Mouse (Mus musculus): ENCODE measurements around the gene Ctsf. TPM values are rescaled to one million over a fixed set of nuclear protein-coding genes. Genes with fewer than 3 reads are reported as not detected.

Gene Ctsf
- polyA plus RNA-seq, 1 experiment from 2014 or later = 75.8 TPM

GRCm38 (mm10) chr19:4842611-4843010, 12.3 kb upstream of the Ctsf start:
- 73% methylated on average over 2 of the region's 2 CpGs for WGBS
- H3K4me1 ChIP-seq (ENCODE audit: control insufficient read depth, insufficient read depth, low read length) = peaks cover 7% of the 10 kb centered on the region
- no peak overlapping the region for H3K27ac ChIP-seq (ENCODE audit: low read depth, low read length)
- no peak for ATAC-seq (ENCODE audit: low read depth)
- no peaks in the 10 kb centered on the region for H3K36me3 ChIP-seq (ENCODE audit: control insufficient read depth, insufficient read depth, low read length)
- no peaks in the 10 kb centered on the region for H3K9me3 ChIP-seq (ENCODE audit: control insufficient read depth, low read length)
- H3K4me2 ChIP-seq (ENCODE audit: low read depth, low read length) = no peak overlapping the region
- peaks cover 8% of the 10 kb centered on the region for H3K27me3 ChIP-seq (ENCODE audit: control insufficient read depth, insufficient read depth, low read length)
- no peak overlapping the region for H3K4me3 ChIP-seq (ENCODE audit: low read depth, low read length)
- no peak overlapping the region for H3K9ac ChIP-seq (replicated peaks; ENCODE audit: low read depth, low read length)

- ATAC-seq (ENCODE audit: low read depth) = no peak
- H3K4me3 ChIP-seq (ENCODE audit: low read depth, low read length) = no peak overlapping the region
- WGBS = 75% methylated on average over 2 of the region's 2 CpGs
- no peaks in the 10 kb centered on the region for H3K36me3 ChIP-seq (ENCODE audit: control insufficient read depth, insufficient read depth, low read length)
- H3K9ac ChIP-seq (replicated peaks; ENCODE audit: low read depth, low read length) = no peak overlapping the region
- H3K27me3 ChIP-seq (ENCODE audit: control insufficient read depth, insufficient read depth, low read length) = no peaks in the 10 kb centered on the region
- H3K9me3 ChIP-seq (ENCODE audit: control insufficient read depth, low read length) = no peaks in the 10 kb centered on the region
- H3K4me2 ChIP-seq (ENCODE audit: low read depth, low read length) = no peak overlapping the region
- H3K27ac ChIP-seq (ENCODE audit: low read depth, low read length) = no peak overlapping the region
- H3K4me1 ChIP-seq (ENCODE audit: control insufficient read depth, insufficient read depth, low read length) = no peaks in the 10 kb centered on the region
Measured at GRCm38 (mm10) chr19:4845846-4846245, 9.1 kb upstream of the Ctsf start.

- Histone ChIP-seq H3K9me3 (ENCODE audit: control insufficient read depth, low read length) (no peaks in the 10 kb centered on the region), H3K4me3 (ENCODE audit: low read depth, low read length) (no peak overlapping the region), H3K36me3 (ENCODE audit: control insufficient read depth, insufficient read depth, low read length) (no peaks in the 10 kb centered on the region), H3K9ac (replicated peaks; ENCODE audit: low read depth, low read length) (no peak overlapping the region), H3K4me2 (ENCODE audit: low read depth, low read length) (no peak overlapping the region), H3K27ac (ENCODE audit: low read depth, low read length) (no peak overlapping the region), H3K27me3 (ENCODE audit: control insufficient read depth, insufficient read depth, low read length) (no peaks in the 10 kb centered on the region), H3K4me1 (ENCODE audit: control insufficient read depth, insufficient read depth, low read length) (no peaks in the 10 kb centered on the region)
- 39% methylated on average over 7 of the region's 7 CpGs for WGBS
- ATAC-seq (ENCODE audit: low read depth) = no peak
Measured at GRCm38 (mm10) chr19:4847490-4847889, 7.4 kb upstream of the Ctsf start.

- WGBS = 43% methylated on average over 4 of the region's 4 CpGs
- Histone ChIP-seq H3K9me3 (ENCODE audit: control insufficient read depth, low read length) (no peaks in the 10 kb centered on the region), H3K27me3 (ENCODE audit: control insufficient read depth, insufficient read depth, low read length) (no peaks in the 10 kb centered on the region), H3K4me2 (ENCODE audit: low read depth, low read length) (no peak overlapping the region), H3K4me1 (ENCODE audit: control insufficient read depth, insufficient read depth, low read length) (0 out of 2 replicates have a peak, but pooled peaks cover 3% of the 10 kb centered on the region), H3K4me3 (ENCODE audit: low read depth, low read length) (no peak overlapping the region), H3K9ac (replicated peaks; ENCODE audit: low read depth, low read length) (no peak overlapping the region), H3K36me3 (ENCODE audit: control insufficient read depth, insufficient read depth, low read length) (no peaks in the 10 kb centered on the region), H3K27ac (ENCODE audit: low read depth, low read length) (no peak overlapping the region)
- ATAC-seq (ENCODE audit: low read depth) = no peak
Measured at GRCm38 (mm10) chr19:4849800-4850199, 5.1 kb upstream of the Ctsf start.

- no peaks in the 10 kb centered on the region for H3K9me3 ChIP-seq (ENCODE audit: control insufficient read depth, low read length)
- peaks cover 3% of the 10 kb centered on the region; the same call in 1 of the 2 replicates for H3K4me1 ChIP-seq (ENCODE audit: control insufficient read depth, insufficient read depth, low read length)
- H3K4me3 ChIP-seq (ENCODE audit: low read depth, low read length) = no peak overlapping the region
- WGBS = 50% methylated on average over 5 of the region's 5 CpGs
- no peak overlapping the region for H3K4me2 ChIP-seq (ENCODE audit: low read depth, low read length)
- no peak overlapping the region for H3K27ac ChIP-seq (ENCODE audit: low read depth, low read length)
- no peaks in the 10 kb centered on the region for H3K27me3 ChIP-seq (ENCODE audit: control insufficient read depth, insufficient read depth, low read length)
- H3K36me3 ChIP-seq (ENCODE audit: control insufficient read depth, insufficient read depth, low read length) = no peaks in the 10 kb centered on the region
- H3K9ac ChIP-seq (replicated peaks; ENCODE audit: low read depth, low read length) = no peak overlapping the region
- no peak for ATAC-seq (ENCODE audit: low read depth)
Measured at GRCm38 (mm10) chr19:4850281-4850680, 4.6 kb upstream of the Ctsf start.

GRCm38 (mm10) chr19:4855470-4855820, 515 bp downstream of the Ctsf start:
- Histone ChIP-seq H3K27ac (ENCODE audit: low read depth, low read length) (peak overlapping the region; percentile 40; the same call in 1 of the 2 replicates), H3K4me1 (ENCODE audit: control insufficient read depth, insufficient read depth, low read length) (peaks cover 12% of the 10 kb centered on the region; the same call in 1 of the 2 replicates), H3K4me2 (ENCODE audit: low read depth, low read length) (peak overlapping the region; percentile 98), H3K9me3 (ENCODE audit: control insufficient read depth, low read length) (no peaks in the 10 kb centered on the region), H3K9ac (replicated peaks; ENCODE audit: low read depth, low read length) (peak overlapping the region; percentile 74), H3K36me3 (ENCODE audit: control insufficient read depth, insufficient read depth, low read length) (no peaks in the 10 kb centered on the region), H3K27me3 (ENCODE audit: control insufficient read depth, insufficient read depth, low read length) (no peaks in the 10 kb centered on the region), H3K4me3 (ENCODE audit: low read depth, low read length) (peak overlapping the region; percentile 71)
- under 1% methylated on average over 14 of the region's 14 CpGs for WGBS
- peak; percentile 57 for ATAC-seq (ENCODE audit: low read depth)

GRCm38 (mm10) chr19:4855951-4856350, 1.0 kb downstream of the Ctsf start:
- no peaks in the 10 kb centered on the region for H3K36me3 ChIP-seq (ENCODE audit: control insufficient read depth, insufficient read depth, low read length)
- H3K9me3 ChIP-seq (ENCODE audit: control insufficient read depth, low read length) = no peaks in the 10 kb centered on the region
- peaks cover 12% of the 10 kb centered on the region; the same call in 1 of the 2 replicates for H3K4me1 ChIP-seq (ENCODE audit: control insufficient read depth, insufficient read depth, low read length)
- H3K27ac ChIP-seq (ENCODE audit: low read depth, low read length) = no peak overlapping the region
- 0 out of 2 replicates have a peak overlapping the region, but pooled peaks have one; percentile 74 for H3K9ac ChIP-seq (replicated peaks; ENCODE audit: low read depth, low read length)
- ATAC-seq (ENCODE audit: low read depth) = no peak
- H3K4me3 ChIP-seq (ENCODE audit: low read depth, low read length) = peak overlapping the region; percentile 71
- H3K4me2 ChIP-seq (ENCODE audit: low read depth, low read length) = peak overlapping the region; percentile 98
- no peaks in the 10 kb centered on the region for H3K27me3 ChIP-seq (ENCODE audit: control insufficient read depth, insufficient read depth, low read length)
- 71% methylated on average over 4 of the region's 4 CpGs for WGBS

GRCm38 (mm10) chr19:4859081-4859480, 4.2 kb downstream of the Ctsf start:
- Histone ChIP-seq H3K9me3 (ENCODE audit: control insufficient read depth, low read length) (no peaks in the 10 kb centered on the region), H3K4me2 (ENCODE audit: low read depth, low read length) (no peak overlapping the region), H3K27ac (ENCODE audit: low read depth, low read length) (no peak overlapping the region), H3K4me1 (ENCODE audit: control insufficient read depth, insufficient read depth, low read length) (peaks cover 12% of the 10 kb centered on the region; the same call in 1 of the 2 replicates), H3K36me3 (ENCODE audit: control insufficient read depth, insufficient read depth, low read length) (no peaks in the 10 kb centered on the region), H3K27me3 (ENCODE audit: control insufficient read depth, insufficient read depth, low read length) (no peaks in the 10 kb centered on the region), H3K4me3 (ENCODE audit: low read depth, low read length) (no peak overlapping the region), H3K9ac (replicated peaks; ENCODE audit: low read depth, low read length) (no peak overlapping the region)
- no peak for ATAC-seq (ENCODE audit: low read depth)
- 70% methylated on average over 6 of the region's 6 CpGs for WGBS

- Histone ChIP-seq H3K4me1 (ENCODE audit: control insufficient read depth, insufficient read depth, low read length) (no peaks in the 10 kb centered on the region), H3K4me2 (ENCODE audit: low read depth, low read length) (no peak overlapping the region), H3K36me3 (ENCODE audit: control insufficient read depth, insufficient read depth, low read length) (no peaks in the 10 kb centered on the region), H3K9ac (replicated peaks; ENCODE audit: low read depth, low read length) (no peak overlapping the region), H3K27me3 (ENCODE audit: control insufficient read depth, insufficient read depth, low read length) (no peaks in the 10 kb centered on the region), H3K4me3 (ENCODE audit: low read depth, low read length) (no peak overlapping the region), H3K9me3 (ENCODE audit: control insufficient read depth, low read length) (no peaks in the 10 kb centered on the region), H3K27ac (ENCODE audit: low read depth, low read length) (no peak overlapping the region)
- ATAC-seq (ENCODE audit: low read depth) = no peak
- WGBS = 56% methylated on average over 6 of the region's 6 CpGs
Measured at GRCm38 (mm10) chr19:4863048-4863447, 8.1 kb downstream of the Ctsf start.
